Mouse (Mus musculus) forebrain, embryonic 15.5 days (tissue): ENCODE measurements around the gene Daam1. TPM values are rescaled to one million over a fixed set of nuclear protein-coding genes. Genes with fewer than 3 reads are reported as not detected.

ENCODE experiments used
- ATAC-seq: fragments of 200-750 bp; cut with Nextera tagmentation; replicated peaks from 2 replicates; pipeline ENCODE4 v1.8.0; 2017; ENCODE audit warnings: mild to moderate bottlenecking, moderate TSS enrichment, moderate library complexity
- H3K27ac ChIP-seq: fragments of 300-500 bp; sonication (generic); replicated peaks from 2 replicates; pipeline ENCODE4 v1.5.1; 2015; ENCODE audit warnings: mild to moderate bottlenecking, inconsistent platforms
- H3K27me3 ChIP-seq: fragments of 300-500 bp; sonication (generic); 2 replicates; pipeline ENCODE4 v1.6.1; 2015; ENCODE audit warnings: inconsistent platforms
- H3K36me3 ChIP-seq: fragments of 300-500 bp; sonication (generic); 2 replicates; pipeline ENCODE4 v1.6.1; 2015; ENCODE audit warnings: mild to moderate bottlenecking, inconsistent platforms
- H3K4me1 ChIP-seq: fragments of 300-500 bp; sonication (generic); 2 replicates; pipeline ENCODE4 v1.6.1; 2015; ENCODE audit warnings: inconsistent platforms
- H3K4me2 ChIP-seq: fragments of 300-500 bp; sonication (generic); replicated peaks from 2 replicates; pipeline ENCODE4 v1.6.1; 2015; ENCODE audit warnings: mild to moderate bottlenecking, inconsistent platforms
- H3K4me3 ChIP-seq: fragments of 300-500 bp; sonication (generic); 2 replicates; pipeline ENCODE4 v1.5.1; 2015; ENCODE audit warnings: mild to moderate bottlenecking, inconsistent platforms
- H3K9ac ChIP-seq: fragments of 300-500 bp; sonication (generic); replicated peaks from 2 replicates; pipeline ENCODE4 v1.6.1; 2015; ENCODE audit warnings: mild to moderate bottlenecking, inconsistent platforms
- H3K9me3 ChIP-seq: fragments of 300-500 bp; sonication (generic); 2 replicates; pipeline ENCODE4 v1.6.1; 2016; ENCODE audit warnings: inconsistent platforms
- WGBS: fragments of 180-500 bp; shearing (Covaris S2); methylation state at CpG from one replicate; pipeline ENCODE4 v1.1.7; 2015; ENCODE audit warnings: mixed read lengths; 5-methylcytosine and 5-hydroxymethylcytosine counted together
- polyA plus RNA-seq: library from polyadenylated mRNA; unstranded; fragments of >200 nt; fragmentation: Nextera tagmentation; extraction: Ambion mirVana; gene quantifications from 2 replicates; pipeline ENCODE4 v1.2.1, GENCODE M21; 2015

Daam1 gene
- polyA plus RNA-seq, 1 experiment from 2014 or later: 25.6 TPM

DNA sequence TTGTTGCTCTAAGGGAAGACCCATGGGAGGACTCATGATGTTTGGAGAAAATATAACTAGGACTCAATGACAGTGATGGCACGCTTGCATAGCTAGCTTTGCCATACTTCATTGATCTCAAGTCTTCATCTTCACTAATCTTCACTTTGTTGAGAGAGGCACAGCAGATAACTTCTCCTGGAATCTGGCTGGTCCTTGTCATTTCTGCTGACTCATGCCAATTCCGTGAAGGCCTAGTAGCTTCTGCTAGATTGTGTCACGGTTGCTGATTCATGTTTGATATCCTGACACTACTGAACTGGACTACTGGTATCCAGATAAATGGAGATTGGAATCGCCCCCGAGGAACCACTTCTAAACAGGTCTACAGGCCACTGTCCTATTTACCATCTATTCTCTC, 192.7 kb downstream of the Daam1 start:
- Histone ChIP-seq H3K9ac (no peak overlapping the region), H3K9me3 (no peaks in the 10 kb centered on the region), H3K36me3 (no peaks in the 10 kb centered on the region), H3K4me2 (no peak overlapping the region), H3K4me3 (no peak overlapping the region), H3K27ac (no peak overlapping the region), H3K4me1 (no peaks in the 10 kb centered on the region), H3K27me3 (no peaks in the 10 kb centered on the region)
- no peak for ATAC-seq
- WGBS: 97% methylated on average over 5 of the region's 5 CpGs

- WGBS: 59% methylated on average over 6 of the region's 6 CpGs
- Histone ChIP-seq H3K4me3 (no peak overlapping the region), H3K27ac (no peak overlapping the region), H3K9me3 (no peaks in the 10 kb centered on the region), H3K9ac (no peak overlapping the region), H3K27me3 (no peaks in the 10 kb centered on the region), H3K36me3 (no peaks in the 10 kb centered on the region), H3K4me1 (no peaks in the 10 kb centered on the region), H3K4me2 (no peak overlapping the region)
- ATAC-seq: no peak
Observed at GRCm38 (mm10) chr12:72025275-72025795, 194.5 kb downstream of the Daam1 start.

- Histone ChIP-seq H3K4me1 (no peaks in the 10 kb centered on the region), H3K4me2 (no peak overlapping the region), H3K27me3 (no peaks in the 10 kb centered on the region), H3K36me3 (no peaks in the 10 kb centered on the region), H3K4me3 (no peak overlapping the region), H3K9me3 (no peaks in the 10 kb centered on the region), H3K27ac (no peak overlapping the region), H3K9ac (no peak overlapping the region)
- 83% methylated on average over 5 of the region's 5 CpGs for WGBS
- no peak for ATAC-seq
Observed at GRCm38 (mm10) chr12:72031171-72031570, 200.3 kb downstream of the Daam1 start.

DNA sequence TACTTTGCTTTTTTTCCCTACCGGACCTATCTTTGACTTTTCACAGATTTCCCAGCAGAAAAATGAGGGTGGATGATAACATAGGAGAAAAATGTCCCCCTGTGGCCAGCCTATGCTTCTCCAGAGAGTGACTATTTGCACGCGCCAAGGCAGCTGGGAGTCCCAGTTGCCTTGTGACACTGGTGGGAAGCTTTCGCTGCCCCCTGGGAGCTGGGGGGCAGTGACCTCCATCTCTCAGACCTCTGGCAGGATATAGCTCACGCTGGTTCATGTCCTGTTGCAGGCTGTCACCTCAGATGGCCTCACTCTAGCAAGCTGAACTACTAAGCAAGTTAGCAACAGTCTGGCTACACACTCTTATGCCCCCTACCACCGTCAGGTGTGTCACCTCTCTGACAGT, 200.9 kb downstream of the Daam1 start:
- ATAC-seq: no peak
- Histone ChIP-seq H3K4me1 (no peaks in the 10 kb centered on the region), H3K9me3 (no peaks in the 10 kb centered on the region), H3K4me2 (no peak overlapping the region), H3K4me3 (no peak overlapping the region), H3K36me3 (no peaks in the 10 kb centered on the region), H3K27me3 (no peaks in the 10 kb centered on the region), H3K27ac (no peak overlapping the region), H3K9ac (no peak overlapping the region)
- whole genome bisulfite sequencing: 91% methylated on average over 6 of the region's 6 CpGs

DNA sequence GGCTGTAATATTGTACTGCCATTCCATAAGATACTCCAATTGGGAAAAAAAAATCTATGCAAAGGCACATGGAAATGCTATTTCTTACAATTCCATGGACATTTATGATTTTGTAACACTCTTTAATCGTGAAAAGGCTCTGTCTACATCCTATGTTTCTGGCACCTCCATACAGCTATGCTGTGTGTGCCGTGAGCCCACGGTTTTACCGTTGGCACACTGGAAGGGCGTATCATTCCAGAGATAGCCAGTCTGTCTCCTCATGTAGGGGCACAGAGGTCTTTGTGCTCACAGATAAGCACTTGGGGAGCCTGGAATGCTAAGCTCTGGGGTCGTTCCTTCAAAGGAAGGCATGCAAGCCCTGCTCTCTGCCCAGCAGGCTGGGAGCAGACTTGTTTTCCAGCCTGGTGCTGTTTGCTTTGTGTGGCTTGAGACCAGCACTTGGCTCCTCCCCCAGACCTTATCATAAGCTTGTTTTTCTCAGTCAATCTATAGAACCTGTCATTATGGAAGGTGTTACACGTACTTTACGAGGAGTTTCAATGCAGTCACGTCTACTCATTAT, 205.3 kb downstream of the Daam1 start:
- no peaks in the 10 kb centered on the region for H3K27me3 ChIP-seq
- no peaks in the 10 kb centered on the region for H3K9me3 ChIP-seq
- no peaks in the 10 kb centered on the region for H3K4me1 ChIP-seq
- H3K27ac ChIP-seq: no peak overlapping the region
- no peaks in the 10 kb centered on the region for H3K36me3 ChIP-seq
- no peak overlapping the region for H3K4me3 ChIP-seq
- no peak overlapping the region for H3K4me2 ChIP-seq
- ATAC-seq: no peak
- H3K9ac ChIP-seq: no peak overlapping the region
- 62% methylated on average over 9 of the region's 9 CpGs for WGBS

- H3K4me2 ChIP-seq: no peak overlapping the region
- no peaks in the 10 kb centered on the region for H3K36me3 ChIP-seq
- ATAC-seq: no peak
- no peak overlapping the region for H3K4me3 ChIP-seq
- H3K27ac ChIP-seq: no peak overlapping the region
- H3K9me3 ChIP-seq: no peaks in the 10 kb centered on the region
- no peaks in the 10 kb centered on the region for H3K4me1 ChIP-seq
- WGBS: 91% methylated on average over 6 of the region's 6 CpGs
- H3K9ac ChIP-seq: no peak overlapping the region
- H3K27me3 ChIP-seq: no peaks in the 10 kb centered on the region
Observed at GRCm38 (mm10) chr12:72037049-72037448, 206.2 kb downstream of the Daam1 start.

DNA sequence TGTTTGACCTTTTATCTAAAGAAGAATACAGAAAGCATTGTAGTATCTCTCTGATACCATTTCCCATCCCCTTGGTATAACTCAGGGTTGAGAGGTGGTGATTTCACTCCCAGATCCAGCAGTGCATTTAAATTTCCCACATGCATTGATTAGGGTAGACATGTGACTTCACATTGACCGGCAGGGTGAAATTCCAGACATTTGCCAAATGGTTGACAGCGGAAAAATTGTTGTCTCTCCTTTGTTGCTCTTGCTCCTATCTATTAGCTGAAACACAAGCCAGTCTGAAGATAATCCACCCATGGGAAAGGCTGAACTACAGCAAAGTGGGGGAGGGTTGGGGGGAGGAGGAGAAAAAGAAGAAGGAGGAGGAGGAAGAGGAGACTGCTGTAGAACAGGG, 208.0 kb downstream of the Daam1 start:
- no peak overlapping the region for H3K9ac ChIP-seq
- H3K4me1 ChIP-seq: no peaks in the 10 kb centered on the region
- no peak overlapping the region for H3K4me2 ChIP-seq
- 72% methylated on average over 2 of the region's 2 CpGs for WGBS
- H3K4me3 ChIP-seq: no peak overlapping the region
- ATAC-seq: no peak
- no peaks in the 10 kb centered on the region for H3K9me3 ChIP-seq
- H3K27ac ChIP-seq: no peak overlapping the region
- H3K27me3 ChIP-seq: no peaks in the 10 kb centered on the region
- H3K36me3 ChIP-seq: no peaks in the 10 kb centered on the region

DNA sequence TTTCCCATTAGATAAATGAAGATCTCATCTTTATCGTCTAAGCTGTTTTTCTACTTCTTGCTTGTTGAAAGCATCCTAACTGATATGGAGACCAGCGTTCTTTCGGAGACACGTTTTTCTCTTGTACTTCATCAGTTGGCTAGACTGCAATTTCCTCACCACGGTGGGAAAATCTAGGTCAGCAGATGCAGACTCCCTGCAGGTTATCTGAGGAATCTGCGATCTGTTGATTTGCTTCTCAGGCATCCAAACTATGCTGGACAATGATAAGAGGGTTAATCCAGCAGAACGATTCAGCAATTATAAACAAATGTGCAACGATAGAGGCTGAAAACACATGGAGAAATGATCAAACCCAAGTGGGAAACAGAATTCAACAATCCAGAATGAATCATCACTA, 208.6 kb downstream of the Daam1 start:
- H3K4me3 ChIP-seq: no peak overlapping the region
- H3K27ac ChIP-seq: no peak overlapping the region
- ATAC-seq: no peak
- 86% methylated on average over 8 of the region's 8 CpGs for WGBS
- no peaks in the 10 kb centered on the region for H3K4me1 ChIP-seq
- no peak overlapping the region for H3K9ac ChIP-seq
- no peak overlapping the region for H3K4me2 ChIP-seq
- H3K36me3 ChIP-seq: no peaks in the 10 kb centered on the region
- H3K27me3 ChIP-seq: no peaks in the 10 kb centered on the region
- no peaks in the 10 kb centered on the region for H3K9me3 ChIP-seq

DNA sequence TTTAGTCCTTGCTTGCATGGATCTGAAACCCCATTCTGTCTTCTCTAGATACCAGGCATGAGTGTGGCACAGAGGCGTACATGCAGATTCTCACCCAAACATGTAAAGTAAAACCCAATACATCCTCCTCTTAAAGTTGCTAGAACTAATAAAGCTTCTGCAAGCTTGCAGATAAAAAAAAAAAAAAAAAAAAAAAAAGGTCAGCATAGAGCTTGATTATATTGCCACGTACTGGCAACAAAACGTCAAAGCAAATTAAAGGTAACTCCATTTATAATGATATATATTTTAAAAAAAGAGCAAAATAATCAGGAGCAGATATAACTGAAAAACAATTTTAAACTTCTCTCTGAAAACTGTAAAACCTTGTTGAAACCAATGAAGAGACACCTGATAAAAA, 210.4 kb downstream of the Daam1 start:
- WGBS: 96% methylated on average over 3 of the region's 3 CpGs
- Histone ChIP-seq H3K4me2 (no peak overlapping the region), H3K27me3 (no peaks in the 10 kb centered on the region), H3K27ac (no peak overlapping the region), H3K9ac (no peak overlapping the region), H3K4me1 (no peaks in the 10 kb centered on the region), H3K9me3 (no peaks in the 10 kb centered on the region), H3K36me3 (no peaks in the 10 kb centered on the region), H3K4me3 (no peak overlapping the region)
- no peak for ATAC-seq

Other genes with a start within 250 kb of the Daam1 start
- gene Gpr135, start 240.0 kb downstream of the Daam1 start, polyA plus RNA-seq: 4.0 and 4.2 TPM in 2 replicates